Mouse (Mus musculus): ENCODE results near the gene Swsap1. TPM values are rescaled to one million over a fixed set of nuclear protein-coding genes. Genes with fewer than 3 reads are reported as not detected.

Swsap1 gene
- polyA plus RNA-seq, 1 experiment from 2014 or later: 10.1 TPM

DNA sequence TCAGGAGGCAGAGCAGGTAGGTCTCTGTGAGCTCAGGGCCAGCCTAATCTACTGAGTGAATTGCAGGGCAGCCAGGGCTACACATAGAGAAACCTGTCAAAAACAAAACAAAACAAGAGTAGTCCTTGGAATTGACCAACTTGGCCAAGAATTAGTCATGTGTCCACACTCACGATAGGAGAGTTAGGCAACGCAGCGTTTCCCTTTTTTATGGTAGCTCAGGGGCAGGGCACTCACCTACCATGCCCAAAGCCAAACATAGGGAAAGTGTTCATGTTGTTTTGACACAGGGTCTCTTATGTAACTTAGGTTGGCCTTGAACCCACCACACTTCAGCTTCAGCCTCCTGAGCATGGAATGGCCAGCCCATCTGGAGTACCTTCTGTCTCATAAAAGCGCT is 13.7 kb downstream of the Swsap1 start:
- Histone ChIP-seq H3K4me3 (ENCODE audit: low read depth, low read length) (no peak overlapping the region), H3K36me3 (ENCODE audit: control insufficient read depth, insufficient read depth, low read length) (no peaks in the 10 kb centered on the region), H3K9me3 (ENCODE audit: control insufficient read depth, low read length) (no peaks in the 10 kb centered on the region), H3K27me3 (ENCODE audit: control insufficient read depth, insufficient read depth, low read length) (no peaks in the 10 kb centered on the region), H3K4me2 (ENCODE audit: low read depth, low read length) (no peak overlapping the region), H3K9ac (replicated peaks; ENCODE audit: low read depth, low read length) (no peak overlapping the region), H3K4me1 (ENCODE audit: control insufficient read depth, insufficient read depth, low read length) (no peaks in the 10 kb centered on the region), H3K27ac (ENCODE audit: low read depth, low read length) (no peak overlapping the region)
- 92% methylated on average over 4 of the region's 4 CpGs for WGBS
- ATAC-seq (ENCODE audit: low read depth): no peak

GRCm38 (mm10) chr9:21976626-21977175 is 21.1 kb downstream of the Swsap1 start:
- H3K27ac ChIP-seq (ENCODE audit: low read depth, low read length): no peak overlapping the region
- H3K4me1 ChIP-seq (ENCODE audit: control insufficient read depth, insufficient read depth, low read length): no peaks in the 10 kb centered on the region
- no peak overlapping the region for H3K4me2 ChIP-seq (ENCODE audit: low read depth, low read length)
- ATAC-seq (ENCODE audit: low read depth): no peak
- H3K9me3 ChIP-seq (ENCODE audit: control insufficient read depth, low read length): no peaks in the 10 kb centered on the region
- no peak overlapping the region for H3K9ac ChIP-seq (replicated peaks; ENCODE audit: low read depth, low read length)
- no peak overlapping the region for H3K4me3 ChIP-seq (ENCODE audit: low read depth, low read length)
- H3K36me3 ChIP-seq (ENCODE audit: control insufficient read depth, insufficient read depth, low read length): no peaks in the 10 kb centered on the region
- 92% methylated on average over 10 of the region's 10 CpGs for WGBS
- no peaks in the 10 kb centered on the region for H3K27me3 ChIP-seq (ENCODE audit: control insufficient read depth, insufficient read depth, low read length)

- H3K4me1 ChIP-seq (ENCODE audit: control insufficient read depth, insufficient read depth, low read length): no peaks in the 10 kb centered on the region
Observed at GRCm38 (mm10) chr9:21977331-21977730, 21.8 kb downstream of the Swsap1 start.

DNA sequence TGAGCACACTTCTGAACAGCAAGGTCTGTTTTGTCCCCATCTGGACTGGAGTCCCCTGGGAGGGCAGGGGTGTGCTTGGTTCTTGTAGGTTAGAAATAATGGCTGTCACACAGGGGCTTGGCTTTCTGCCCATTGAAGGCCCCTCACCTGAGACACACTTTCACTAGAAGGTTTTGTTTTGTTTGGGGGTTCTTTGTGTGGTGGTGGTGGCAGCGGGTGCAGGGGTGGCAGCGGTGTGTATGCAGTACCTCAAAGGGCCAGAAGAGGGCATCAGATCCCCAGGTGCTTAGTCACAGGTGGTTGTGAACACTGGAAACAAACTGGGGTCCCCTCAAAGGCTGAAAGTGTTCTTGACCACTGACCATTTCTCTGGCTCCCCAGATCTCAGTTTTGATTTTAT is 22.4 kb downstream of the Swsap1 start:
- H3K27me3 ChIP-seq (ENCODE audit: control insufficient read depth, insufficient read depth, low read length): no peaks in the 10 kb centered on the region
- H3K9me3 ChIP-seq (ENCODE audit: control insufficient read depth, low read length): no peaks in the 10 kb centered on the region
- no peaks in the 10 kb centered on the region for H3K36me3 ChIP-seq (ENCODE audit: control insufficient read depth, insufficient read depth, low read length)
- H3K4me3 ChIP-seq (ENCODE audit: low read depth, low read length): no peak overlapping the region
- no peak overlapping the region for H3K4me2 ChIP-seq (ENCODE audit: low read depth, low read length)
- 18% methylated on average over 2 of the region's 2 CpGs for WGBS
- H3K4me1 ChIP-seq (ENCODE audit: control insufficient read depth, insufficient read depth, low read length): no peaks in the 10 kb centered on the region
- H3K27ac ChIP-seq (ENCODE audit: low read depth, low read length): no peak overlapping the region
- no peak for ATAC-seq (ENCODE audit: low read depth)
- no peak overlapping the region for H3K9ac ChIP-seq (replicated peaks; ENCODE audit: low read depth, low read length)

More at GRCm38 (mm10) chr9:21977331-21977730, 21.8 kb downstream of the Swsap1 start:
- no peak overlapping the region for H3K4me3 ChIP-seq (ENCODE audit: low read depth, low read length)
- no peak for ATAC-seq (ENCODE audit: low read depth)
- H3K27ac ChIP-seq (ENCODE audit: low read depth, low read length): no peak overlapping the region
- WGBS: 89% methylated on average over 5 of the region's 5 CpGs
- no peaks in the 10 kb centered on the region for H3K9me3 ChIP-seq (ENCODE audit: control insufficient read depth, low read length)
- H3K9ac ChIP-seq (replicated peaks; ENCODE audit: low read depth, low read length): no peak overlapping the region
- H3K27me3 ChIP-seq (ENCODE audit: control insufficient read depth, insufficient read depth, low read length): no peaks in the 10 kb centered on the region
- H3K4me2 ChIP-seq (ENCODE audit: low read depth, low read length): no peak overlapping the region
- no peaks in the 10 kb centered on the region for H3K36me3 ChIP-seq (ENCODE audit: control insufficient read depth, insufficient read depth, low read length)

DNA sequence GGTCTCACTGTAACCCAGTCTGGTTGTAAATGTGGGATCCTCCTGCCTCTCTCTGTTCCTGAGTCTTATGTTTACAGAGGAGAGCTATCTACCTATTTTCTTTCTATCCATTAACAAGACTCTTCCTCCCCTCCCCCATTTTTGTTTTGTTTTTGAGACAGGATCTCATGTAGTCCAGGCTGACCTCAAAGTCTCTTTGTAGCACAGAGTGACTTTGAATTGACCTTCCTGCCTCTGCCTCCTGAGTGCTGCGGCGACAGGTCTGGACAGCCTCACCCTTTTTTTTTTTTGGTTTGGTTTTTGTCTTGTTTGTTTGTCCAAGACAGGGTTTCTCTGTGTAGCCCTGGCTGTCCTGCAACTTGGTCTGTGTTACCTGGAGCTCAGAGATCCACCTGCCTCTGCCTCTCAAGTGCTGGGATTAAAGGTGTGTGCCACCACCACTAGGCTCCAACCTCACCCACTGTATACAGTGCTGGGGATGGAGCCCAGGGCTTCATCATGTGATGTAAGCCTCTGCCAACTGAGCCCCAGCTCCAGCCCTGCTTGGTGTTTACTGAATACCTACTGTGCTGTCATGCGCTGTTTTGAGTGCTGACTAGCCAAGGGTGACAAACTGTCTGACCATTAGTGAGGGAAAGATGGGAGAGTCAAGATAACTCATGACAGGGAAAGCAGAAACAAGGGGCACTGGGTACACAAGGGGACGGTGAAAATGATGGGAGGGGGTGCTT is 23.0 kb downstream of the Swsap1 start:
- Histone ChIP-seq H3K4me3 (ENCODE audit: low read depth, low read length) (no peak overlapping the region), H3K27me3 (ENCODE audit: control insufficient read depth, insufficient read depth, low read length) (no peaks in the 10 kb centered on the region), H3K36me3 (ENCODE audit: control insufficient read depth, insufficient read depth, low read length) (no peaks in the 10 kb centered on the region), H3K4me1 (ENCODE audit: control insufficient read depth, insufficient read depth, low read length) (no peaks in the 10 kb centered on the region), H3K27ac (ENCODE audit: low read depth, low read length) (no peak overlapping the region), H3K9ac (replicated peaks; ENCODE audit: low read depth, low read length) (no peak overlapping the region), H3K9me3 (ENCODE audit: control insufficient read depth, low read length) (no peaks in the 10 kb centered on the region), H3K4me2 (ENCODE audit: low read depth, low read length) (no peak overlapping the region)
- 94% methylated on average over 4 of the region's 4 CpGs for WGBS
- no peak for ATAC-seq (ENCODE audit: low read depth)

- Histone ChIP-seq H3K36me3 (ENCODE audit: control insufficient read depth, insufficient read depth, low read length) (no peaks in the 10 kb centered on the region), H3K4me1 (ENCODE audit: control insufficient read depth, insufficient read depth, low read length) (peaks cover 7% of the 10 kb centered on the region; the same call in 1 of the 2 replicates), H3K9ac (replicated peaks; ENCODE audit: low read depth, low read length) (no peak overlapping the region), H3K4me2 (ENCODE audit: low read depth, low read length) (no peak overlapping the region), H3K4me3 (ENCODE audit: low read depth, low read length) (no peak overlapping the region), H3K27me3 (ENCODE audit: control insufficient read depth, insufficient read depth, low read length) (peaks cover 10% of the 10 kb centered on the region; the same call in 1 of the 2 replicates), H3K27ac (ENCODE audit: low read depth, low read length) (no peak overlapping the region), H3K9me3 (ENCODE audit: control insufficient read depth, low read length) (no peaks in the 10 kb centered on the region)
- WGBS: 26% methylated on average over 3 of the region's 3 CpGs
- ATAC-seq (ENCODE audit: low read depth): no peak
Observed at GRCm38 (mm10) chr9:21983911-21984310, 28.4 kb downstream of the Swsap1 start.

DNA sequence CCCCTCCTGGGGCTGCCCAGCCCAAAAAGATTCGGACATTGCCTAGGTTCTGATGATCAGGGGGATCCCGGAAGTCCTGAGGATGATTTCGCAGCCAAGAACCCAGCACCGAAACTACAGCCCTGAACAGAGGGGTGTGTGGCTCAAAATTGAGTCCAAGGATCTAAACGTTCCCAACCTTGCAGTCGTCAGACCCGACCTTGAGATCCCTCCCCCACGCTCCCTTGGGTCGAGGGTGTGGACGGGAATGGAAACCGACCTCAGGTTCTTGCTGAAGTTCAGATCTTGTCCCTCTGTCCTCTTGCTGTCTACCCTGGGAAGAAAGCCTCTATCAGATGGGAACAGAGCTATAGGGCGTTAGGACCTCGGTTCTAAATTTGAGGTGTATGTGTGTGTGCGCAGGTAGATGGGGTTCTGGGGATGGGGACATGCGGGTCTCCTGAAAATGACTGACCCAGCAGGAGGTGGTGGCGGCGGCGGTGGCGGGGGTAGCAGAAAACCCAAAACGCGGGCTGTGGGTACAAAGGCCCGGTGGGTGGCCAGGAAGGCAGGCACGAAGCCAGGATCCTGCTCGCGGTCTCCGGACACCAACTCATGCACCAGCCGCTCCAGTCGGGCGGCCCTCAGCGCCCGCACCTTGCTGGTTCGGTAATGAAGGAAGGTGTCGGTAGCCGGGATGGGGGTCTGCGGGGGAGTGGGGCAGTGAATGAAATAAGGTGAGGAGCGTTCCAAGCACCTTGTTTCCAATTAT is 32.2 kb downstream of the Swsap1 start:
- no peak for ATAC-seq (ENCODE audit: low read depth)
- no peak overlapping the region for H3K9ac ChIP-seq (replicated peaks; ENCODE audit: low read depth, low read length)
- H3K27me3 ChIP-seq (ENCODE audit: control insufficient read depth, insufficient read depth, low read length): peaks cover 28% of the 10 kb centered on the region
- H3K4me3 ChIP-seq (ENCODE audit: low read depth, low read length): no peak overlapping the region
- H3K4me1 ChIP-seq (ENCODE audit: control insufficient read depth, insufficient read depth, low read length): peaks cover 14% of the 10 kb centered on the region
- no peak overlapping the region; the same call in 1 of the 2 replicates for H3K4me2 ChIP-seq (ENCODE audit: low read depth, low read length)
- H3K27ac ChIP-seq (ENCODE audit: low read depth, low read length): no peak overlapping the region
- no peaks in the 10 kb centered on the region for H3K36me3 ChIP-seq (ENCODE audit: control insufficient read depth, insufficient read depth, low read length)
- no peaks in the 10 kb centered on the region for H3K9me3 ChIP-seq (ENCODE audit: control insufficient read depth, low read length)
- 7% methylated on average over 35 of the region's 36 CpGs for WGBS

GRCm38 (mm10) chr9:21988421-21989101 is 33.0 kb downstream of the Swsap1 start:
- peak; percentile 44; the same call in 1 of the 2 replicates for ATAC-seq (ENCODE audit: low read depth)
- no peaks in the 10 kb centered on the region for H3K9me3 ChIP-seq (ENCODE audit: control insufficient read depth, low read length)
- H3K4me3 ChIP-seq (ENCODE audit: low read depth, low read length): peak overlapping the region; percentile 27
- H3K36me3 ChIP-seq (ENCODE audit: control insufficient read depth, insufficient read depth, low read length): no peaks in the 10 kb centered on the region
- H3K27ac ChIP-seq (ENCODE audit: low read depth, low read length): no peak overlapping the region
- H3K9ac ChIP-seq (replicated peaks; ENCODE audit: low read depth, low read length): no peak overlapping the region
- peaks cover 28% of the 10 kb centered on the region for H3K27me3 ChIP-seq (ENCODE audit: control insufficient read depth, insufficient read depth, low read length)
- H3K4me1 ChIP-seq (ENCODE audit: control insufficient read depth, insufficient read depth, low read length): peaks cover 14% of the 10 kb centered on the region
- WGBS: 1% methylated on average over 32 of the region's 32 CpGs
- H3K4me2 ChIP-seq (ENCODE audit: low read depth, low read length): peak overlapping the region; percentile 51

Measured in neural tube, embryonic 14.5 days (tissue).